Mouse (Mus musculus) monocyte, adult 5-6 weeks (primary cell): ENCODE measurements around the gene Lamtor5. TPM values are rescaled to one million over a fixed set of nuclear protein-coding genes. Genes with fewer than 3 reads are reported as not detected.

ENCODE experiments used
- ATAC-seq: fragments of 153-309, 156-312 bp; replicated peaks from 2 replicates; pipeline ENCODE4 v1.8.0; 2017; ENCODE audit warnings: mild to moderate bottlenecking; ENCODE audit not compliant: low TSS enrichment, insufficient number of reproducible peaks, severe bottlenecking, poor library complexity, low FRiP score
- total RNA-seq: library from RNA; stranded (forward); fragments of 200-1000, 200-491, 200-594 nt; gene quantifications from 3 replicates; pipeline ENCODE4 v1.2.3, GENCODE M21; 2017

The Lamtor5 gene
- total RNA-seq, 1 experiment from 2014 or later, result 104 TPM

- ATAC-seq, result no peak
Observed at GRCm38 (mm10) chr3:107332127-107332959, 53.7 kb downstream of the Lamtor5 start.

- ATAC-seq, result peak; percentile 88
Observed at GRCm38 (mm10) chr3:107332960-107333380, 54.3 kb downstream of the Lamtor5 start.

Other genes with a start within 250 kb of the Lamtor5 start
- 5.3 to 23.6 TPM (median 8.3 TPM) in 3 replicates for gene Kcna3, start 242.7 kb upstream of the Lamtor5 start, total RNA-seq
- 0.10 TPM in 1 of 3 replicates, not detected in the others for gene Kcna2, start 177.7 kb upstream of the Lamtor5 start, total RNA-seq
- not detected in 3 replicates for gene Kcna10, start 95.8 kb upstream of the Lamtor5 start, total RNA-seq
- gene Cym, start 57.1 kb upstream of the Lamtor5 start, total RNA-seq, result 3.7 to 7.2 TPM in 2 of 3 replicates, not detected in the other
- gene A630076J17Rik, start 48.2 kb upstream of the Lamtor5 start, total RNA-seq, result not detected in 3 replicates
- 0.21 TPM in 1 of 3 replicates, not detected in the others for gene Prok1, start 39.2 kb upstream of the Lamtor5 start, total RNA-seq
- gene Slc16a4, start 12.4 kb downstream of the Lamtor5 start, total RNA-seq, result 0.67 to 1.1 TPM (median 0.96 TPM) in 3 replicates
- 22.2 to 45.8 TPM (median 22.5 TPM) in 3 replicates for gene Rbm15, start 54.8 kb downstream of the Lamtor5 start, total RNA-seq
- gene Kcnc4, start 180.7 kb downstream of the Lamtor5 start, total RNA-seq, result not detected in 3 replicates
- not detected in 3 replicates for gene Slc6a17, start 239.2 kb downstream of the Lamtor5 start, total RNA-seq